Mouse (Mus musculus) brain, embryonic 14.5 days (tissue): Measurements from ENCODE around the gene Ngdn.

Experiments
- CTCF ChIP-seq: fragments of 200-500 bp; IDR thresholded peaks from 2 replicates; pipeline ENCODE4 v1.5.1; 2012; ENCODE audit warnings: inconsistent platforms, mild to moderate bottlenecking, moderate library complexity, borderline replicate concordance; ENCODE audit not compliant: insufficient read depth, insufficient read length; ENCODE audit errors: extremely low read depth
- POLR2A ChIP-seq: fragments of 200-500 bp; IDR thresholded peaks from 2 replicates; pipeline ENCODE4 v1.6.1; 2012; ENCODE audit warnings: mild to moderate bottlenecking, inconsistent platforms, borderline replicate concordance; ENCODE audit not compliant: poor library complexity, insufficient read depth, insufficient read length, severe bottlenecking; ENCODE audit errors: extremely low read depth

GRCm38 (mm10) chr14:55063117-55063516 lies 47.9 kb downstream of the Ngdn start:
- TF ChIP-seq CTCF = no peak
- no peak for TF ChIP-seq POLR2A
